Mouse (Mus musculus) thymus, adult 2 months (tissue): ENCODE measurements around the gene Nemf. TPM values are rescaled to one million over a fixed set of nuclear protein-coding genes. Genes with fewer than 3 reads are reported as not detected.

Source experiments
- DNase-seq: peaks from one replicate; pipeline ENCODE4 v3.0.0; 2021
- H3K27ac ChIP-seq: fragments of 200-500 bp; 2 replicates; pipeline ENCODE4 v1.5.1; 2012; ENCODE audit warnings: low read length, control low read depth; ENCODE audit not compliant: control insufficient read depth, insufficient read depth
- H3K27me3 ChIP-seq: fragments of 200-500 bp; 2 replicates; pipeline ENCODE4 v1.6.1; 2012; ENCODE audit warnings: mild to moderate bottlenecking, low read length, moderate library complexity, mixed read lengths; ENCODE audit not compliant: control insufficient read depth, insufficient read depth
- H3K36me3 ChIP-seq: fragments of 200-500 bp; 2 replicates; pipeline ENCODE4 v1.6.1; 2012; ENCODE audit warnings: mild to moderate bottlenecking, low read length, moderate library complexity; ENCODE audit not compliant: control insufficient read depth, insufficient read depth
- H3K4me1 ChIP-seq: fragments of 200-500 bp; replicated peaks from 2 replicates; pipeline ENCODE4 v1.6.1; 2012; ENCODE audit warnings: low read length; ENCODE audit not compliant: control insufficient read depth, insufficient read depth
- H3K4me3 ChIP-seq: fragments of 200-500 bp; 2 replicates; pipeline ENCODE4 v1.5.1; 2012; ENCODE audit warnings: mild to moderate bottlenecking, low read length, control low read depth, moderate library complexity; ENCODE audit not compliant: control insufficient read depth, insufficient read depth
- CTCF ChIP-seq: fragments of 200-500 bp; IDR thresholded peaks from 2 replicates; pipeline ENCODE4 v1.5.1; 2012; ENCODE audit warnings: mild to moderate bottlenecking, control low read depth, low read length, moderate library complexity, borderline replicate concordance; ENCODE audit not compliant: control insufficient read depth, poor library complexity, insufficient read depth; ENCODE audit errors: extremely low read depth
- POLR2A ChIP-seq: fragments of 200-500 bp; IDR thresholded peaks from 2 replicates; pipeline ENCODE4 v1.6.1; 2012; ENCODE audit warnings: mild to moderate bottlenecking, low read length, control low read depth, moderate library complexity; ENCODE audit not compliant: control insufficient read depth, poor library complexity, insufficient read depth; ENCODE audit errors: extremely low read depth
- WGBS: fragments of 180-500 bp; shearing (Covaris S2); methylation state at CpG from one replicate; pipeline ENCODE4 v1.1.7; 2018; 5-methylcytosine and 5-hydroxymethylcytosine counted together
- polyA plus RNA-seq: library from polyadenylated mRNA; depleted of rRNA; stranded (reverse); fragments of >200 nt; gene quantifications from 2 replicates; pipeline ENCODE4 v1.2.3, GENCODE M21; 2012

The Nemf gene
- polyA plus RNA-seq, 1 experiment: 8.5 TPM

DNA sequence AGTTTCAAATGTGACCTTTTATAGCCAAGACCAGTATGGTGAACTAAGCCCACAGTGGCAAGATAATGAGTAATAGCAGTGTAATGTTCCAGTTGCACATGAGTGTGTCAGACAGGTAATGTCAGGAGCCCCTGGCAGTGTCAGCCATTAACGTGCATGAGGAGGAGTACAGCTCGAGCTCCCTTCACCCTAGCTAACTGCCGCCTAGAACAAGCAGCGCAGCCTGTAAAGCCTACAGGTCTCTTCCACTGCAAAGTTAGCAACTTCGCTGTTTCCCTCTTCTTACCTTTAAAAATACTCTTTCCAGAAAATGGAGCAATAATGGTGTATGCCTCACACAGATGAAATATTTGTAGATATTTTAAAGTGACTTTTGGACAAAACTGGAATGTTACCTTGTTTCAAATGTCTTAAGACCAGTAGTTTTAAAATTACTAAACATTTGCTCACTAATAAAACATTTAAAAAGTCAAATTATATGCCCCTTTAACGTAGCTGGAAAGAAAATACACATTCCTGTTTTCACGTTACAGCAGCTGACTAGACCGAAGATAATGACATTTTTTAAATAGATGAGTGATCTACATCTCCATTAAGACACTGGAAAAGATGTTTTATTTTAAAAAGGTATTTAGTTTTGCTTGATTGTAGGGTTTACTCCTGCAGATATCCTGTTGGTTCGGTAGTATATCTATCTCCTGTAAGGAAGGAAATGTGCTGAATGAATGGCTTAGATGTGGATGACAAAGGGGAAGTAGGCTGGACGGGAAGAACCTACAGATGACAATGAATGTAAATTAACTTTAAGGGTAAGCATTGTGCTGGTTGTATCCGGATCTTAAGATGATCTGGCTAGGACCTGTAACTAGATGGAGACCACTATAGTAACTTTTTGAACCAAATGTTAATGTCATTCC is 17.1 kb upstream of the Nemf start:
- H3K4me1 ChIP-seq: 0 out of 2 replicates have a peak, but pooled peaks cover 2% of the 10 kb centered on the region
- no peak overlapping the region for H3K27ac ChIP-seq
- peak overlapping the region; percentile 26 for H3K4me3 ChIP-seq
- no peak for TF ChIP-seq CTCF
- no peak for TF ChIP-seq POLR2A
- peak; percentile 28 for DNase-seq
- 6% methylated on average over 11 of the region's 11 CpGs for WGBS
- no peaks in the 10 kb centered on the region for H3K27me3 ChIP-seq
- H3K36me3 ChIP-seq: peaks cover 8% of the 10 kb centered on the region

DNA sequence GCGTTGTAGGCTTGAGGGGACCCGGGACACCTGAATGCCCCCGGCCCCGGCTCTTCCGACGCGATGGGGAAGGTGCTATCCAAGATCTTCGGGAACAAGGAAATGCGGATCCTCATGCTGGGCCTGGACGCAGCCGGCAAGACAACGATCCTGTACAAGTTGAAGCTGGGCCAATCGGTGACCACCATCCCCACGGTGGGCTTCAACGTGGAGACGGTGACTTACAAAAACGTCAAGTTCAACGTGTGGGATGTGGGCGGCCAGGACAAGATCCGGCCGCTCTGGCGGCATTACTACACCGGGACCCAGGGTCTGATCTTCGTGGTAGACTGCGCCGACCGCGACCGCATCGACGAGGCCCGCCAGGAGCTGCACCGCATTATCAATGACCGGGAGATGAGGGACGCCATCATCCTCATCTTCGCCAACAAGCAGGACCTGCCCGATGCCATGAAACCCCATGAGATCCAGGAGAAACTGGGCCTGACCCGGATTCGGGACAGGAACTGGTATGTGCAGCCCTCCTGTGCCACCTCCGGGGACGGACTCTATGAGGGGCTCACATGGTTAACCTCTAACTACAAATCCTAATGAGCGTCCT is 15.9 kb upstream of the Nemf start:
- Histone ChIP-seq H3K27ac (peak overlapping the region; percentile 25; the same call in 1 of the 2 replicates), H3K4me3 (peak overlapping the region; percentile 99), H3K36me3 (peaks cover 8% of the 10 kb centered on the region), H3K4me1 (0 out of 2 replicates have a peak, but pooled peaks cover 2% of the 10 kb centered on the region), H3K27me3 (no peaks in the 10 kb centered on the region)
- WGBS: under 1% methylated on average over 42 of the region's 42 CpGs
- peak; percentile 35 for DNase-seq
- no peak for TF ChIP-seq POLR2A
- TF ChIP-seq CTCF: peak; percentile 5; the same call in 1 of the 2 replicates

DNA sequence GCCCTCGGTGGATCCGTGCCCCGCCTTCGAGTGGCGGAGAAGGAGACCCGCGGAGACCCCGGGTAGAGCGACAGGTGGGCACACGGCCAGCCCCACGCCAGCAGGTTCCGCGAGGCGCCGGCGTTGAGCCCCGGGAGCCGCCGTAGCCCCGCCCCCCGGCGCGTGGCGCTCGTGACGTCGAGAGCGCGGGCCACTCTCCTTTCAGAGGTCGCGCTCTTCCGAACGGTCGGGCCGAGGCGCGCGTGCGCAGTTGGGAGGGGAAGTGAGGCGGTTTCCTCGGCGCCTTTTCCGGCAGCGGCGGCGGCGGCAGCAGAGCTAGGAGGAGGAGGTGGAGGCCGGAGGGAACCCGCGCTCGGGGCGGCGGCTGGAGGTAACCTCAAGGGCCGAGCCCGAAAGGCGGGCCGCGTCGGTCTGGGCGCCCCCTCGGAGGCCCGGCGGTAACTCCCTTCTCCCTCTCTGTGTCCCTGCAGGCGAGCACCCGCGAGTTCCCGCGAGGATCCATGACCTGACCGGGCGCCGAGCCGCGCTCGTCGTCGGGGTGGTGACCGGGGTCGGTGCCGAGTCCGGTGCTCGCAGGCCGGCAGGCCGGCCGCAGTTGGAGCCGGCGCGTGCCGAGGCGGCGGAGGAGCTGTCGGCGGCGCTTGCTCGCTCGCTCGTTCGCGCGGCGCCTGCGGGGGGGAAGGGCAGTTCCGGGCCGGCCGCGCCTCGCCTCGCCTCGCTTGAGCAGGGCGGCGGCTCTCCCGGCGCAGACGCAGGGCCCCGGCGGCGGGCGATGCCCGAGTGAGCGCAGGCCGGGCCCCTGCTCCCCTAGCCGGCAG is 15.1 kb upstream of the Nemf start, which contains the start of the genes Arf6 and Gm9887:
Gene Arf6 (plus strand): TSS at position 297 of the 818 bp plus-strand sequence.
Gene Gm9887 (minus strand): TSS at position 605 of the 818 bp plus-strand sequence.
- Histone ChIP-seq H3K4me3 (peak within 1 kb of the TSS; percentile 99), H3K27ac (peak within 1 kb of the TSS; percentile 80), H3K27me3 (no peaks in the 10 kb centered on the region), H3K4me1 (0 out of 2 replicates have a peak, but pooled peaks cover 2% of the 10 kb centered on the region), H3K36me3 (peaks cover 8% of the 10 kb centered on the region)
- TF ChIP-seq CTCF (peak; percentile 50; the same call in 1 of the 2 replicates), POLR2A (peak; percentile 98)
- WGBS: under 1% methylated on average over 121 of the region's 121 CpGs
- peak; percentile 99 for DNase-seq

DNA sequence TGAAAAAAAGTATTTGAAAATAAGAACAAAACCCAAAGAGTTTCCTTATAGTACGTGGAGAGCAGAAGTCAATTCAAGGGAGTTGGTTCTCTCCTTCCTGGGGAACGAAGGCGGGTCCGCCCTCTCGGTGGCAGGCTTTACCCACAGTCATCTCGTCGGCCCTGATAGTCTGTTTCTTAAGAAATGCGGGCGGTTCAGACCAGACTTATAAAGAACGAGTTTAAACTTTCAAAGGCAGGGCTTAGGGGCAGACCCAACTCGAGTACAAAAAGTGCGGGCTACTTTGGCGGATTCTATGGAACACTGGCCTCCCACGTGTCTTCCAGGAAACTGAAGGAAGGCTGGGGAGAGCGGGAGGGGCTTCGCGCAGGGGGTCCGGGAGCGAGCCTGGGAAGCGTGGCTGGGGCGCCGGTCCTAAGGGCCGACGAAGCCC is 14.5 kb upstream of the Nemf start:
- Histone ChIP-seq H3K27ac (peak overlapping the region; percentile 80), H3K4me1 (0 out of 2 replicates have a peak, but pooled peaks cover 2% of the 10 kb centered on the region), H3K4me3 (peak overlapping the region; percentile 87), H3K27me3 (no peaks in the 10 kb centered on the region), H3K36me3 (peaks cover 8% of the 10 kb centered on the region)
- peak; percentile 80 for DNase-seq
- TF ChIP-seq POLR2A (no peak), CTCF (no peak)
- under 1% methylated on average over 24 of the region's 24 CpGs for WGBS

DNA sequence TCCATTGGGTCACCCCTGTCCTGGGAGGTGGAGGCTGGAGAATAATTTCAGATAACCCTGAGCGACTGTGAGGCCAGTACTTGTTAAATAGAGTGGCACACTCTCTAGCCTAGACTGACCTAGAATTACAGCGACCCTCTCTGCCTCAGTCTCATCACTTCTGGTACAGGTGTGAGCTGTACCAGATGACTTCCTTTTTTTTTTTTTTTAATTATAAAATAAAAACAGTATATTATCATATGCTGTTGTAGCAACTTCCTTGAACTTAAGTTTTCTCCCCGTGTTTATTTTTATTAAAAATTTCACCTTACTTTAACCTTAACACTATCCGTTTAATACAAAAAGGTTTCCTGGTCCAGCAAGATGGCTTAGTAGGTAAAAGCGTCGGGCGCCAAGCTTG is 14.0 kb upstream of the Nemf start:
- TF ChIP-seq CTCF (no peak), POLR2A (no peak)
- H3K4me3 ChIP-seq: peak overlapping the region; percentile 87
- peak overlapping the region; percentile 80 for H3K27ac ChIP-seq
- peaks cover 8% of the 10 kb centered on the region for H3K36me3 ChIP-seq
- H3K27me3 ChIP-seq: no peaks in the 10 kb centered on the region
- 7% methylated on average over 7 of the region's 7 CpGs for WGBS
- no peaks in the 10 kb centered on the region for H3K4me1 ChIP-seq
- DNase-seq: no peak

DNA sequence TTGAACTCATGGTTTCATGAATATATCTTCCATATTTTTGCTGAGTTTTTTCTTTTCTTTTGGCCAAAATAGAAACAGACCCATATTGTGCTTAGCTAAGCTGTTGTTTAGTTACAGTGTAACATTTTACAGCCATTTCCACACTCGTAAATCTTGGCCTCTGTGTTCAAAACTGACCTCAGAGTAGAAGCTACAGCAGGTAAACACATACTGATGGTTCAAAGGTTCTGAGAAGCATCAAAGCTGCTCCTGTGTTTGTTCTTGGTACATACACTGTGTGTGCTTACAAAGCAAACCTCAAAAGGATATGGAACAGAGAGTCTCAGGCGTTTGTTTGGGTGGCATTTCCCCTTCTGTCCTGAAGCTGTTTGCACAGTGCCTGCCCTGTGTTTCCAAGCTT is 10.6 kb upstream of the Nemf start:
- TF ChIP-seq POLR2A: no peak
- TF ChIP-seq CTCF: no peak
- no peaks in the 10 kb centered on the region for H3K27me3 ChIP-seq
- peaks cover 2% of the 10 kb centered on the region; the same call in 1 of the 2 replicates for H3K4me1 ChIP-seq
- DNase-seq: no peak
- H3K27ac ChIP-seq: no peak overlapping the region
- no peak overlapping the region for H3K4me3 ChIP-seq
- H3K36me3 ChIP-seq: no peaks in the 10 kb centered on the region
- WGBS: 27% methylated on average over 2 of the region's 2 CpGs
